ENCODE assay signal across 8 mouse cellular contexts in genomic region chr9:58203516-58204447, GRCm38 (mm10). TPM values are rescaled to one million over a fixed set of nuclear protein-coding genes. Genes with fewer than 3 reads are reported as not detected.
DNase-seq lines count a peak whose midpoint lies in the region; ATAC-seq lines count a peak whose summit lies in the region.

TSS of gene Islr (minus strand) at chr9:58204306.
TSS of gene Islr2 (minus strand) at chr9:58204319.

- H3K27ac ChIP-seq in intestine, embryonic 15.5 days, result no peak within 1 kb of the TSS
- H3K27ac ChIP-seq in limb, embryonic 11.5 days (replicated peaks; ENCODE audit: low read depth, low read length), result no peak within 1 kb of the TSS
- peak within 1 kb of the TSS; percentile 55; the same call in 1 of the 2 replicates for H3K27ac ChIP-seq in midbrain, embryonic 11.5 days (ENCODE audit: low read depth, low read length)

- H3K36me3 ChIP-seq in intestine, embryonic 15.5 days, result no peaks in the 10 kb centered on the region
- H3K36me3 ChIP-seq in limb, embryonic 11.5 days (ENCODE audit: control insufficient read depth, insufficient read depth, low read length), result no peaks in the 10 kb centered on the region
- H3K36me3 ChIP-seq in midbrain, embryonic 11.5 days (ENCODE audit: control insufficient read depth, insufficient read depth, low read length), result no peaks in the 10 kb centered on the region

- H3K27me3 ChIP-seq in intestine, embryonic 15.5 days (replicated peaks), result peaks cover 53% of the 10 kb centered on the region
- peaks cover 54% of the 10 kb centered on the region for H3K27me3 ChIP-seq in limb, embryonic 11.5 days (ENCODE audit: control insufficient read depth, insufficient read depth, low read length)
- H3K27me3 ChIP-seq in midbrain, embryonic 11.5 days (ENCODE audit: control insufficient read depth, insufficient read depth, low read length), result peaks cover 56% of the 10 kb centered on the region

- DNase-seq in left cerebral cortex, adult 18-20 months (ENCODE audit: low spot score in 2 of 2), result peak; percentile 38 to 44
- no peak for DNase-seq in left cerebral cortex, adult 11 months (ENCODE audit: low spot score)
- peak; percentile 88 for DNase-seq in embryo, embryonic 10.5 days (ENCODE audit: low spot score)
- DNase-seq in limb, embryonic 11.5 days (ENCODE audit: low spot score), result peak; percentile 82
- DNase-seq in midbrain, embryonic 11.5 days (ENCODE audit: low spot score, missing footprints), result peak; percentile 97
- DNase-seq in spleen, postnatal 36 days (ENCODE audit: low spot score in 2 of 2), result peak; percentile 58 to 64

- H3K9ac ChIP-seq in intestine, embryonic 15.5 days, result peak within 1 kb of the TSS; percentile 37; the same call in 1 of the 2 replicates
- H3K9ac ChIP-seq in limb, embryonic 11.5 days (ENCODE audit: low read length), result no peak within 1 kb of the TSS
- peak within 1 kb of the TSS; percentile 60 for H3K9ac ChIP-seq in midbrain, embryonic 11.5 days (ENCODE audit: low read length)

- peak within 1 kb of the TSS; percentile 64 for H3K4me2 ChIP-seq in intestine, embryonic 15.5 days (replicated peaks)
- peak within 1 kb of the TSS; percentile 45; the same call in 1 of the 2 replicates for H3K4me2 ChIP-seq in limb, embryonic 11.5 days (ENCODE audit: low read depth, severe bottlenecking)
- peak within 1 kb of the TSS; percentile 49 for H3K4me2 ChIP-seq in midbrain, embryonic 11.5 days

- WGBS in intestine, embryonic 15.5 days, result 3% methylated on average over 42 of the region's 42 CpGs
- 2% methylated on average over 42 of the region's 42 CpGs for WGBS in limb, embryonic 11.5 days
- WGBS in midbrain, embryonic 11.5 days, result 1% methylated on average over 42 of the region's 42 CpGs

- peak; percentile 71 for ATAC-seq in granulocyte monocyte progenitor cell, adult 5-6 weeks (replicated peaks; ENCODE audit: poor library complexity, severe bottlenecking)
- ATAC-seq in intestine, embryonic 15.5 days, result peak; percentile 90
- ATAC-seq in limb, embryonic 11.5 days (ENCODE audit: insufficient number of reproducible peaks, low FRiP score, low TSS enrichment, low read depth), result peak; percentile 31; the same call in 1 of the 2 replicates
- peak; percentile 68 for ATAC-seq in midbrain, embryonic 11.5 days (ENCODE audit: low FRiP score)

- H3K4me3 ChIP-seq in intestine, embryonic 15.5 days (replicated peaks), result peak within 1 kb of the TSS; percentile 36
- peak within 1 kb of the TSS; percentile 10; the same call in 1 of the 2 replicates for H3K4me3 ChIP-seq in limb, embryonic 11.5 days (ENCODE audit: low read depth, low read length)
- peak within 1 kb of the TSS; percentile 32 for H3K4me3 ChIP-seq in midbrain, embryonic 11.5 days (ENCODE audit: low read depth, low read length)

- peaks cover 23% of the 10 kb centered on the region for H3K4me1 ChIP-seq in intestine, embryonic 15.5 days (replicated peaks)
- peaks cover 19% of the 10 kb centered on the region for H3K4me1 ChIP-seq in limb, embryonic 11.5 days (ENCODE audit: control insufficient read depth, insufficient read depth, low read length)
- H3K4me1 ChIP-seq in midbrain, embryonic 11.5 days (ENCODE audit: control insufficient read depth, insufficient read depth, low read length), result peaks cover 29% of the 10 kb centered on the region

- no peaks in the 10 kb centered on the region for H3K9me3 ChIP-seq in intestine, embryonic 15.5 days
- no peaks in the 10 kb centered on the region for H3K9me3 ChIP-seq in limb, embryonic 11.5 days (ENCODE audit: control insufficient read depth, low read length)
- H3K9me3 ChIP-seq in midbrain, embryonic 11.5 days (ENCODE audit: control insufficient read depth, low read length), result no peaks in the 10 kb centered on the region

RNA-seq across cellular contexts. Expression of gene Islr, which starts in this region (rescaled TPM):
- 10 to 100 TPM; 16.5 to 17.4 TPM for total RNA-seq in left cerebral cortex, adult 18-20 months (2021)
- 0.17 TPM in 1 of 2 replicates, not detected in the other for total RNA-seq in granulocyte monocyte progenitor cell, adult 5-6 weeks (2014; fragmentation: Nextera tagmentation)
- not detected in 2 replicates for total RNA-seq in granulocyte monocyte progenitor cell, adult 5-6 weeks (2017)
- polyA plus RNA-seq in intestine, embryonic 15.5 days (2015; fragmentation: Nextera tagmentation; extraction: Ambion mirVana), result 83.4 and 84.8 TPM in 2 replicates
- polyA plus RNA-seq in limb, embryonic 11.5 days (2014; fragmentation: Nextera tagmentation; extraction: Ambion mirVana), result 30.8 and 37.6 TPM in 2 replicates
- 13.0 and 13.9 TPM in 2 replicates for polyA plus RNA-seq in midbrain, embryonic 11.5 days (2014; fragmentation: Nextera tagmentation; extraction: Ambion mirVana)

RNA-seq across cellular contexts. Expression of gene Islr2, which starts in this region (rescaled TPM):
- 10 to 100 TPM; 71.2 to 72.3 TPM for total RNA-seq in left cerebral cortex, adult 18-20 months (2021)
- not detected in 2 replicates for total RNA-seq in granulocyte monocyte progenitor cell, adult 5-6 weeks (2014; fragmentation: Nextera tagmentation)
- total RNA-seq in granulocyte monocyte progenitor cell, adult 5-6 weeks (2017), result not detected in 2 replicates
- polyA plus RNA-seq in intestine, embryonic 15.5 days (2015; fragmentation: Nextera tagmentation; extraction: Ambion mirVana), result 1.3 and 1.4 TPM in 2 replicates
- 0.48 and 0.60 TPM in 2 replicates for polyA plus RNA-seq in limb, embryonic 11.5 days (2014; fragmentation: Nextera tagmentation; extraction: Ambion mirVana)
- 18.7 and 19.6 TPM in 2 replicates for polyA plus RNA-seq in midbrain, embryonic 11.5 days (2014; fragmentation: Nextera tagmentation; extraction: Ambion mirVana)

Comparison
In these comparisons a context has a peak if more than half of its experiments do, and no peak if none do; other contexts are left out.
1. RNA of gene Islr (total RNA-seq): 16.5 to 17.4 TPM in left cerebral cortex, adult 18-20 months; 0.17 TPM in granulocyte monocyte progenitor cell, adult 5-6 weeks; every median in the first group is over 10 times any median in the second.
2. RNA of gene Islr2 (total RNA-seq): 71.2 to 72.3 TPM in left cerebral cortex, adult 18-20 months; not detected in granulocyte monocyte progenitor cell, adult 5-6 weeks; every median in the first group is over 10 times any median in the second.
3. Peak in ATAC-seq in granulocyte monocyte progenitor cell, adult 5-6 weeks; RNA of the genes that start here not detected or under 1 TPM.
4. ATAC-seq: peak in every context shown above with its lines; median percentile 90 in intestine, embryonic 15.5 days; 71 in granulocyte monocyte progenitor cell, adult 5-6 weeks; 68 in midbrain, embryonic 11.5 days; 31 in limb, embryonic 11.5 days.
5. Peak in every context shown above with its lines, with median percentiles within 50 percentile points of each other: H3K4me2 ChIP-seq and H3K4me3 ChIP-seq.